Mouse (Mus musculus) large intestine, adult 2 months (tissue): ENCODE measurements around the gene Gm21964. TPM values are rescaled to one million over a fixed set of nuclear protein-coding genes. Genes with fewer than 3 reads are reported as not detected.

ENCODE experiments used
- DNase-seq: peaks from one replicate; pipeline ENCODE4 v3.0.0-alpha.2; 2012; ENCODE audit warnings: low read depth, low spot score
- WGBS: fragments of 180-500 bp; shearing (Covaris S2); methylation state at CpG from one replicate; pipeline ENCODE4 v1.1.7; 2018; 5-methylcytosine and 5-hydroxymethylcytosine counted together
- polyA plus RNA-seq: library from polyadenylated mRNA; depleted of rRNA; stranded (reverse); fragments of >200 nt; gene quantifications from 2 replicates; pipeline ENCODE4 v1.2.3, GENCODE M21; 2012; rRNA removed

Gm21964 gene
- polyA plus RNA-seq, result not detected in 2 replicates

GRCm38 (mm10) chr8:110100907-110101306 is at the start of gene Gm21964:
Gm21964 (plus strand) TSS chr8:110101207.
- 85% methylated on average over 12 of the region's 12 CpGs for WGBS

GRCm38 (mm10) chr8:110051208-110051607 is 49.8 kb upstream of the Gm21964 start:
- 29% methylated on average over 6 of the region's 6 CpGs for WGBS
- DNase-seq, result no peak

More at GRCm38 (mm10) chr8:110100907-110101306, at the start of gene Gm21964:
- DNase-seq, result no peak

DNA sequence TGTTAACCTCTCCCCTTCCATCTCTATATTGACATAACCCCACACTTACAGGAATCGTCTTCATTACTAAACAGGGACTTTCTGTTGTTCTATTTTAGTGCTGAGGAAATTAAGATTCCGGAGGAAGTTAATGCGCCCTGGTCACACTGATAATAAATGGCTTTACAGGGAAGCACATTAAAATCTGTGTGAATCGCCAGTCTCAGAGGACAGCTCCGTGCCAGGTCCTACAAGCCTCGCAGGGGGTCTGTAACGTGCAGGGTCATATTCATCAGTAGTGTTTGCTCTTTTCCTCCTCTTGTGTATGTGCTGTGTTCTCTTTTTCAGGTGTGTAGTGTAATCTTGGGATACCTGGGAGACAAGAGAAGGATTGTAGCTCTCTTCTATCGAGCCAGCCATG is 42.8 kb upstream of the Gm21964 start:
- WGBS, result 75% methylated on average over 8 of the region's 8 CpGs
- DNase-seq, result no peak

GRCm38 (mm10) chr8:110064161-110064560 is 36.8 kb upstream of the Gm21964 start:
- 29% methylated on average over 9 of the region's 9 CpGs for WGBS
- DNase-seq, result peak; percentile 69

- 35% methylated on average over 18 of the region's 18 CpGs for WGBS
- DNase-seq, result no peak
Observed at GRCm38 (mm10) chr8:110064606-110065365, 36.2 kb upstream of the Gm21964 start.

- no peak for DNase-seq
- WGBS, result 85% methylated on average over 4 of the region's 4 CpGs
Observed at GRCm38 (mm10) chr8:110065676-110066075, 35.3 kb upstream of the Gm21964 start.

GRCm38 (mm10) chr8:110069706-110070105 is 31.3 kb upstream of the Gm21964 start:
- no peak for DNase-seq
- 74% methylated on average over 4 of the region's 4 CpGs for WGBS

- peak; percentile 77 for DNase-seq
- WGBS, result 11% methylated on average over 9 of the region's 9 CpGs
Observed at GRCm38 (mm10) chr8:110071600-110071999, 29.4 kb upstream of the Gm21964 start.

- no peak for DNase-seq
- 82% methylated on average over 8 of the region's 8 CpGs for WGBS
Observed at GRCm38 (mm10) chr8:110074496-110074895, 26.5 kb upstream of the Gm21964 start.

DNA sequence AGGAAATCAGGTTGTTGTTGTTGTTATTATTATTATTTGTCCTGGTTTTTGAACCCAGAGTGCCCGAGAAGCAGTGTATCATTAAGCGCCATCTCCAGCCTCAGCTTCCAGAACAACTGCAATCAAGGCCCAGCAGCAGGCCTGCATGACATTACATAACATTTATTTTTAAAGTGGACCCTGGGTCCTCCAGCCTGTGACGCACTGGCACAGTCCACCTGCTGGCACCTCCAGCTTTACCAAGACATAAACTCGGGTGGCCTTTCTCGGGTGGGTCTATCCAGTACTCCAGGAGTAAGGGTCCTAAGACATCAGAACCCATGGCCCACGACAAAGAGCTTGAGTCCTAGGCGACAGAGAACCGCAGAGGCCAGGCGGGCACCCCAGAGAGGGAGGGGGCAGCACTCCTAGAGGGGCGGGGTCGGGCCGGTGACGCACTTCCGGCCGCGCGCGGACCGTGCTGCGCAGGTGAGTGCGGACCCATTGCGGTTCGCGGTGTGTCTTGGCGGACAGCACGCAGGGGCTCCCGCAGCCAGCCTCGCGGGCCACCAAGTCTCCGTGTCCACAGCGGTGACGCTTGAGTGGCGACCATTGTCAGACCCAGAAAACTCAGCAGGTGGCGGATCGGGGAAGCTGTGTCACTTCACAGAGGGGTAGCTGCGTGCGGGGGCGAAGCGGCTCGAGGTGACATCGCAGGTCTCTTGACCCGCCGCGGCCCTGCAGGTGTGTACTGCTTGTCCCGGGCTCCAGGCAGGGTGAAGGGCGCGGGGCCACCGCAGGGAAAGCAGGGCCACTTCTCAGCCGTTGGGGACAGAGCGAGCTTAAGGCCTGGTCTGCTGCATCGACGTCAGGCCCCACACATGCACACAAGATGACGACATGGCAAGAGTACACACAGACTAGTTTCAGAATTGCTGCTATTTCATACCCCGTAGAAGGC is 21.5 kb upstream of the Gm21964 start, which contains the start of gene Zfp612:
Gene Zfp612, plus strand, starts transcription at position 465 of the 940 bp plus-strand sequence.
- WGBS, result 6% methylated on average over 54 of the region's 54 CpGs
- DNase-seq, result no peak

DNA sequence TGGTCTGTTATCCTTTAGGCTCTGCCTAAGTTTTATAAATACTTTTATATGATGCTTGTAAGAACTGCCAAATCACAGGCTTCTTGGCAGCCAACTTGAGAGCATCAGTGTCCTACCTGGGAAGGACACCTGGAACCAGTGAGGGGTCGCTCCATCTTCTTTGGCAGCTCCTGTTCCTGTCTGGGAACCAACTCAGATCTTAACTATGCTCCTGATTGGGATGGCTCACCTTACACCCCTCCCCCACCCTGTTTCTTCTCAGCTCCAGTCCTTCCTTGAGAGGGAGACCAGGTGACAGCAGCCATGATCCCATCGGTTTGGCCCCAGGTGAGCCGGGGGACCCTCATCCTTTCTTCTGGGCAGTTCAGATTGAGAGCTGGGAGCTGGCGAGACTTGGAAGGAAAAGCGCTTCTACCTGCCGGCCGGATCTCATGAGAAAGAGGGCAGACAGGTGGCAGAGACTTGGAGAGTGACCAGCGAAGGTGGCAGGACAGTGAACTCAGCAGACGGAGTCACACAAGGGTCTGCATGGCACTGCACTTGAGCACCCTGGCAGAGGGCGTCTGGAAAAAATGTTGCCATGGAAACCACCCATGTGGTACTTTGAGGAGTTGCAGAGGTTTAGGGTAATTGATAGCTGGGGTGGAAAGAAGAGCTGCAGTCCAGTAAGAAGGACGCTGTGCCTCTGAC is 18.4 kb upstream of the Gm21964 start:
- DNase-seq, result no peak
- WGBS, result 88% methylated on average over 11 of the region's 11 CpGs

GRCm38 (mm10) chr8:110091869-110092268 is 9.1 kb upstream of the Gm21964 start:
- DNase-seq, result no peak
- 21% methylated on average over 1 of the region's 1 CpGs for WGBS

DNA sequence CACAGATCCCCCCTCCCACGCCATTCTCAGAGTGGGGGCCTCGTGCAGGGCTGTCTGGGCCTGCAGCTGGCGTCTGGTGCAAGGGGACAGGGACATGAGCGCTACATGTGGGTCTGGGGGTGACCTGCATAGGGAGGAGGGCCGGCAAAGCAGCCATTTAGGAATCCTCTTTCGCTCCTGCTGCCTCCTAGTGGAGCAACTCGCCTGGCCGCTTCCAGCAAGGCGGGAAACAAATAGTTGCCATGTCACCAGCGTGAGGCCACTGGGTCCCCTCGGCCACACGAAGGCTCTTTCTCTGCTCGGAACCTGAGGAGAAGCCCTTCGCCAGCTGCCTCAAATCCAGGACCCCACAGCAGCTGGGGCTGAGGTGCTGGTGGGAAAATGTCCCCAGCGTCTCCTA is 669 bp downstream of the Gm21964 start:
- DNase-seq, result no peak
- WGBS, result 87% methylated on average over 15 of the region's 15 CpGs

GRCm38 (mm10) chr8:110102653-110103052 is 1.6 kb downstream of the Gm21964 start, which contains the start of gene Gm17720:
Gm17720 (minus strand) TSS chr8:110102753.
- 72% methylated on average over 3 of the region's 3 CpGs for WGBS
- no peak for DNase-seq

DNA sequence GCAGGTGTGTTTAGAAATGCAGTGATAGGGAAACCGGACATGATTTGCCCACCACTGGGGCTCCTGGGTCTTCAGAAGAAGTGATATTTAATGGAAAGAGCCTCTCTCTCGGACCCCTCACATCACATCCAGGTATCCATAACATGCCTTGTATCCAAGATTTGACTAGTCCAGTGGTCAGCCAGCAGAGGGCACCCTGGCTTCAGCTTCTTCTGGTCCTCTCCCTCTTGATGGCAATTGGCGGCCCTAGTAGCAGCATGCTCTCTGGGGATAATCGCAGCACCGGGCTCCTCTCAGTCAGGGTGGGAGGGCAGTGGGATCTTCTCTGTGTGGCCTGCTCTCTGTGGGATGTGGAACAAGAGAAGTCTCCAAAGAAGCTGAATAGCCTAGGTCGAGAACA is 18.7 kb downstream of the Gm21964 start:
- no peak for DNase-seq
- 39% methylated on average over 6 of the region's 6 CpGs for WGBS

- peak; percentile 40 for DNase-seq
- 11% methylated on average over 13 of the region's 13 CpGs for WGBS
Observed at GRCm38 (mm10) chr8:110130537-110130936, 29.5 kb downstream of the Gm21964 start.

DNA sequence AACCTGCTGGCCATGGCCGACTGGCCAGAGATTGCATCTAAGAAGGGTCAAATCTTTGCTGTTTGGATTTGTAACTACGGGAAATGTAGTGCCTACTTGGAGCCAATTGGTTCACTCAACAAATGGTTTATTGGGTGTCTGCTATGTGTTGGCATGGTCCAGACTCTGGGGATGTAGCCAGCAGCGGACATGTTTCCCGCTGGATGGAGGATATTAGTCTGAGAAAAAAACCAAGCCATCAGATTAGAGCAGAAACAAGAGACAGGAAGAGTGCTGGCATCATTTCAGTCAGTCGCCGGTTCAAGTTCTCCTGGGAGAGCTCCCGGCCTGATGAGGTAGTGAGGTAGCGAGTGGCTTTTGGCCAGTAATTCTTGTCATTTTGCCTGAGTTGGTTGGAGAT is 33.2 kb downstream of the Gm21964 start:
- no peak for DNase-seq
- WGBS, result 89% methylated on average over 8 of the region's 8 CpGs

GRCm38 (mm10) chr8:110135515-110135914 is 34.5 kb downstream of the Gm21964 start:
- 69% methylated on average over 7 of the region's 7 CpGs for WGBS
- DNase-seq, result no peak

- no peak for DNase-seq
- WGBS, result 65% methylated on average over 3 of the region's 3 CpGs
Observed at GRCm38 (mm10) chr8:110140156-110140555, 39.1 kb downstream of the Gm21964 start.

- WGBS, result 66% methylated on average over 4 of the region's 4 CpGs
- no peak for DNase-seq
Observed at GRCm38 (mm10) chr8:110140770-110141169, 39.8 kb downstream of the Gm21964 start.
